Mouse (Mus musculus): ENCODE data around the gene Mrpl4. TPM values are rescaled to one million over a fixed set of nuclear protein-coding genes. Genes with fewer than 3 reads are reported as not detected.

Mrpl4 gene
- total and polyA plus RNA-seq, 3 experiments: 42.1 to 103 (median 94.8) TPM

DNA sequence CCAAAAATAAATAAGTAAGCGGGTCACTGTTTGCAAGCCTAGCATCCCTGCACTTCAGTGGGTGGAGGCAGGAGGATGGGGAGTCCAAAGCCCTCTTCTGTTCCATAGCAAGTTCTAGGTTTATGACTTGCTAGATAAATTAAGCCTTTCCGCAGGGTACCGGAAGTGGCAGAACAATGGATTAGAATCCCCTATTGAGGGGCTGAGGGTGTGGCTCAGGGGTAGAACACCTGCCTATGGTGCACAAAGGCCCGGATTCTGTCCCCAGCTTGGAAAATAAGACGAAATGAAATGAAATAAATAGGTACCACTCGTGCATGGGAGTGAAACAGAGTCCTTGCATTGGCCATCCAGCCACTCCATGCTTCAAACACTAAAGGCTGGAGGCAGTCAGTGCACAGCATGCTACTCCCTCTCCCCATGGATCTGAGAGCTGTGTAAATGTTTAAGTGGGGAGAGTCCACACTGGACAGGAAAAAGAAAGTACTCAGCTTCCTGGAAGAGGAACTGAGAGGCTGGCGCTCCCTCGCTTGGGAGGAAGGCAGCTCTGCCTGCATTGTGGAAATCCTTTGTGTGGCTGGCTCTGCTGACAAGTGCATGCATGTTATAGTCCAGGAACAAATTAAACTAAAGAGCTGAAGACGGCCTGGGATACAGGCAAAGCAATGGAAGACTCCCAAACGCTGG lies 24.0 kb upstream of the Mrpl4 start:
- H3K9me3 ChIP-seq (replicated peaks; ENCODE audit: low read length): no peaks in the 10 kb centered on the region
- no peak overlapping the region for H3K4me2 ChIP-seq (ENCODE audit: insufficient read depth, low read depth, poor library complexity, severe bottlenecking)
- no peak overlapping the region for H3K4me3 ChIP-seq (replicated peaks in 1 of 3; ENCODE audit: low read depth in 2 of 3, low read length in 2 of 3, poor library complexity in 1 of 3)
- in situ Hi-C loops (cut with MboI; ENCODE audit: low pct_ligation_motif_present, low pct_unique_long_range_greater_than_20kb, low sequenced_read_pairs) (no loop called here), dilution Hi-C loops (cut with MboI; ENCODE audit: extremely low pct_ligation_motif_present, extremely low pct_unique_long_range_greater_than_20kb, low sequenced_read_pairs) (no loop called here)
- TF ChIP-seq E2F4 (IDR thresholded peaks at IDR 0.05; ENCODE audit: insufficient replicate concordance, low read depth, low read length) (no peak), SIN3A (IDR thresholded peaks at IDR 0.05; ENCODE audit: low read length) (no peak), RCOR1 (conservative IDR thresholded peaks at IDR 0.05; ENCODE audit: low read depth, low read length) (no peak), ELF1 (IDR thresholded peaks at IDR 0.05; ENCODE audit: low read depth, low read length) (no peak), KAT2A (IDR thresholded peaks at IDR 0.05; ENCODE audit: insufficient replicate concordance, low read length) (no peak), MEF2A (IDR thresholded peaks at IDR 0.05; ENCODE audit: borderline replicate concordance, low read depth, low read length) (no peak), TCF12 (IDR thresholded peaks at IDR 0.05; ENCODE audit: low read depth, low read length) (no peak), BHLHE40 (IDR thresholded peaks at IDR 0.05; ENCODE audit: low read depth, low read length) (no peak), IRF4 (IDR thresholded peaks at IDR 0.05; ENCODE audit: low read depth, low read length) (no peak), USF2 (conservative IDR thresholded peaks at IDR 0.05; ENCODE audit: low read depth, low read length) (no peak), NRF1 (IDR thresholded peaks at IDR 0.05; ENCODE audit: low read depth, low read length) (no peak), CHD1 (IDR thresholded peaks at IDR 0.05; ENCODE audit: low read depth, low read length) (no peak), UBTF (IDR thresholded peaks at IDR 0.05; ENCODE audit: low read depth, low read length) (no peak), MAFK (IDR thresholded peaks at IDR 0.05; ENCODE audit: insufficient replicate concordance, low read length) (no peak), MAZ (IDR thresholded peaks at IDR 0.05; ENCODE audit: low read depth, low read length) (no peak), CTCF (conservative IDR thresholded peaks at IDR 0.05 in 1 of 2, IDR thresholded peaks at IDR 0.05 in 1 of 2; ENCODE audit: low read depth in 2 of 2, low read length in 2 of 2) (no peak), ZNF384 (IDR thresholded peaks at IDR 0.05; ENCODE audit: low read depth, low read length) (no peak), ZMIZ1 (IDR thresholded peaks at IDR 0.05; ENCODE audit: low read depth, low read length) (no peak), ZC3H11A (IDR thresholded peaks at IDR 0.05; ENCODE audit: low read depth, low read length) (no peak)
- no peak overlapping the region for H3K27ac ChIP-seq (ENCODE audit: insufficient read depth, low read depth)
- peaks cover 0 to under 1% of the 10 kb centered on the region in 2 experiments for H3K36me3 ChIP-seq (replicated peaks in 1 of 2; ENCODE audit: control insufficient read depth in 1 of 2, insufficient read depth in 1 of 2, low read length in 1 of 2)
- no peak overlapping the region for H3K9ac ChIP-seq (ENCODE audit: insufficient read depth, low read depth)
- H3K4me1 ChIP-seq (ENCODE audit: control insufficient read depth in 1 of 2, insufficient read depth in 2 of 2): peaks cover 17 to 55% of the 10 kb centered on the region in 2 experiments
- peaks cover 5% of the 10 kb centered on the region for H3K27me3 ChIP-seq (replicated peaks)
- no peak for DNase-seq (ENCODE audit: extremely low read depth)
- H3K79me2 ChIP-seq (replicated peaks; ENCODE audit: control insufficient read depth, extremely low read depth, insufficient read depth, poor library complexity, severe bottlenecking): no peaks in the 10 kb centered on the region

DNA sequence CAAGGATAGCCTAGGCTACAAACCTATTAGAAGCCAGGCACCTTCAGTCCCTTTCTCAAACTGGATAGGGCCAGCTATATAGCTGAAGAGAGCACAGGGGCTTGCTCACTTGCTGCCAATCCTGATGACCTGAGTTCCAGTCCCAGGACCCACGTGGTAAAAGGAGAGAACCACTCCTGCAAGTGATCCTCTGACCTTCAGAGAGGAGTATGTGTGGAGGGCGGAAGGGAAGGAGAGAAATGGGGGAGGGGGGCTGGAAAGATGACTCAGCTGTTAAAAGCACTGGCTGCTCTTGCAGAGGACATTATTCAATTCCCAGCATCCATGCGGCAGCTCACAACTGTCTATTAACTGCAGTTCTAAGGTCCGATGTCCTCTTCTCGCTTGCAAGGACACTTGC lies 23.4 kb upstream of the Mrpl4 start:
- no peak for TF ChIP-seq KAT2A (IDR thresholded peaks at IDR 0.05; ENCODE audit: insufficient replicate concordance, low read length)
- no peak for TF ChIP-seq MEF2A (IDR thresholded peaks at IDR 0.05; ENCODE audit: borderline replicate concordance, low read depth, low read length)
- TF ChIP-seq TBP (conservative IDR thresholded peaks at IDR 0.05; ENCODE audit: low read depth, low read length): no peak
- no peak for TF ChIP-seq ZC3H11A (IDR thresholded peaks at IDR 0.05; ENCODE audit: low read depth, low read length)
- TF ChIP-seq HCFC1 (IDR thresholded peaks at IDR 0.05; ENCODE audit: low read depth, low read length): no peak
- TF ChIP-seq CHD1 (IDR thresholded peaks at IDR 0.05; ENCODE audit: low read depth, low read length): no peak
- TF ChIP-seq NRF1 (IDR thresholded peaks at IDR 0.05; ENCODE audit: low read depth, low read length): no peak
- no peak for TF ChIP-seq CTCF (conservative IDR thresholded peaks at IDR 0.05 in 1 of 2, IDR thresholded peaks at IDR 0.05 in 1 of 2; ENCODE audit: low read depth in 2 of 2, low read length in 2 of 2)
- TF ChIP-seq ETS1 (conservative IDR thresholded peaks at IDR 0.05; ENCODE audit: low read depth, low read length): no peak
- no peak for TF ChIP-seq TCF12 (IDR thresholded peaks at IDR 0.05; ENCODE audit: low read depth, low read length)
- no peak for TF ChIP-seq SIN3A (IDR thresholded peaks at IDR 0.05; ENCODE audit: low read length)
- TF ChIP-seq MAFK (IDR thresholded peaks at IDR 0.05; ENCODE audit: insufficient replicate concordance, low read length): no peak
- TF ChIP-seq UBTF (IDR thresholded peaks at IDR 0.05; ENCODE audit: low read depth, low read length): no peak
- TF ChIP-seq MAZ (IDR thresholded peaks at IDR 0.05; ENCODE audit: low read depth, low read length): no peak
- no peak for TF ChIP-seq MXI1 (IDR thresholded peaks at IDR 0.05; ENCODE audit: low read depth, low read length)
- TF ChIP-seq POLR2AphosphoS2 (IDR thresholded peaks at IDR 0.05; ENCODE audit: low read depth, low read length): no peak
- TF ChIP-seq PAX5 (IDR thresholded peaks at IDR 0.05; ENCODE audit: low read length): no peak
- TF ChIP-seq CHD2 (IDR thresholded peaks at IDR 0.05; ENCODE audit: low read length): no peak
- Histone ChIP-seq H3K36me3 (replicated peaks in 1 of 2; ENCODE audit: control insufficient read depth in 1 of 2, insufficient read depth in 1 of 2, low read length in 1 of 2) (no peaks in the 10 kb centered on the region), H3K79me2 (replicated peaks; ENCODE audit: control insufficient read depth, extremely low read depth, insufficient read depth, poor library complexity, severe bottlenecking) (no peaks in the 10 kb centered on the region), H3K4me3 (replicated peaks in 1 of 3; ENCODE audit: low read depth in 2 of 3, low read length in 2 of 3, poor library complexity in 1 of 3) (no peak overlapping the region), H3K4me1 (ENCODE audit: control insufficient read depth in 1 of 2, insufficient read depth in 2 of 2) (peaks cover 17 to 61% of the 10 kb centered on the region in 2 experiments), H3K27me3 (replicated peaks) (peaks cover 5% of the 10 kb centered on the region), H3K27ac (ENCODE audit: insufficient read depth, low read depth) (no peak overlapping the region), H3K9ac (ENCODE audit: insufficient read depth, low read depth) (no peak overlapping the region), H3K9me3 (replicated peaks; ENCODE audit: low read length) (no peaks in the 10 kb centered on the region), H3K4me2 (ENCODE audit: insufficient read depth, low read depth, poor library complexity, severe bottlenecking) (no peak overlapping the region)
- dilution Hi-C loops (cut with MboI; ENCODE audit: extremely low pct_ligation_motif_present, extremely low pct_unique_long_range_greater_than_20kb, low sequenced_read_pairs) (no loop called here), in situ Hi-C loops (cut with MboI; ENCODE audit: low pct_ligation_motif_present, low pct_unique_long_range_greater_than_20kb, low sequenced_read_pairs) (no loop called here)
- DNase-seq (ENCODE audit: extremely low read depth): no peak
